Mouse (Mus musculus) spleen, postnatal 4 days (tissue): Measurements from ENCODE around the gene Ptpra.

Source experiments
- DNase-seq, 2 experiments: peaks; one replicate each; pipeline ENCODE4 v3.0.0; 2022; ENCODE audit warnings: low spot score in 2 of 2

Ptpra gene

DNA sequence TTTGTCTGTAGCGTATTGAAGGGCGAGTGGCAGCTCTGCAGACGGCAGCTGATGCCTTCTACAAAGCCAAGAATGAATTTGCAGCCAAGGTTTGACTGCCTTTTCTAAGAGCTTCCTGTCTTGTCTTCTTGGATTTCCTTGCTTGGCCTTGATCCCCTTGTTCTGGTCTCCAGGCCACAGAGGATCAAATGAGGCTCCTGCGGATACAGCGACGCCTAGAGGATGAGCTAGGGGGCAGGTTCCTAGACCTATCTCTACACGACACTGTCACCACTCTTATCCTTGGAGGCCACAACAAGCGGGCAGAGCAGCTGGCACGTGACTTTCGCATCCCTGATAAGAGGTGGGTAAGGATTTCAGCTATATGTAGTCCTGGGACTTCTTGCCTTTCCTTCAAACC, 7.9 kb upstream of the Ptpra start:
- DNase-seq, result peak in 1 of 2 experiments; percentile 66

DNA sequence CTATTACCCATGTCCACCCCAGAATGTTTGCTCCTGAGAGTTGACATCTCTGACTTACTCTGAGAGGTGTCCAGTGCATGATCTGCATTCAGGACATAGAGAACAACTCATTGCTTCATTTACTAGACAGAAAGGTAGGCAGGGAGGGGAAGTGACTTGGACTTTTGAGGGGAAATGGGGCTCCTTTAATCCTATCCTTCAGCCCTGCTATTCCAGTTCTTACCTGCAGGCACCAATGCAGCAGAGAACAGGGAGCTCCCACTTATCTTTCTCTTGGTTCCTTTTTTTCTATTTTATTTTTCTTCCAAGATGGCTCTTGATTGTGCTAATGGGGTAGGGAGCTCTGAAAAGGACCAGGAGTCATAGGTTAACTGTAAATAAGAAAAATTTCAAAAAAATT, 1.6 kb upstream of the Ptpra start:
- no peak for DNase-seq

DNA sequence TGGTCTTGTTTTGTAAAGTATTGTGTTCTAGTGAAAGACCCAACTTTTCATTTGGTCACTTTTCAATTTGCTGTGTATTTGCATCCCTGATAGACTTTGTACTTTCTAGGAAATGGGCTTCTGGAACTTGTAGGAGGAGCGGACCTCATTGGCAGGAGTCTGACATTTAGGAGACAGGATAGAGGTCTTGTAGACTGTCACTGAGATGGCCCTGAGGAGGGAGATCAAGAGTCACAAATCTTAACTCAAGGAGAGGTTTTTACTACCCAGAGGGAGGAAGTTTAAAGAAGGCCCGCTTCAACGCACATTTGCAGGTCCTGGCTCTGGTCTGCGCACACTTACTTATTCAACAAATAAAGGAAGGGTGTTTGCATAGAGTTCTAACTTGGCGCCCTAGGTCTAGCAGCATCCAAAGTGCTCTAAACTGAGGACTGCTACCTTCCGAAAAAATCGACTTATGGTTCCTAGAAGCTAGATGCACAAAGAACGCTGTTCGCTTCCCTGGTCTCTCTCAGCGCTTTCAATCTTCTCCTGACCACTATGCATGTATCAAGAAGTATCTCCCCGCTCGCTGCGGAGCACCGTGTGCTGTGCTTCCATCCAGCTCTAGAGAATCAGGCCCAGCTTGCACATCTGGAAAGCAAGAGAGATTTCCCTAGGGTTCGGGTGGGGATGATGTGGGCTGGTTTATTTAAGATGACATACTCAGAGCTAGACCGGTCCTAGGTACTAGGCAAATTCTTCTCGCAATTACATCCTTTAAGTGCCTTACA, 871 bp upstream of the Ptpra start:
- DNase-seq, result no peak

DNA sequence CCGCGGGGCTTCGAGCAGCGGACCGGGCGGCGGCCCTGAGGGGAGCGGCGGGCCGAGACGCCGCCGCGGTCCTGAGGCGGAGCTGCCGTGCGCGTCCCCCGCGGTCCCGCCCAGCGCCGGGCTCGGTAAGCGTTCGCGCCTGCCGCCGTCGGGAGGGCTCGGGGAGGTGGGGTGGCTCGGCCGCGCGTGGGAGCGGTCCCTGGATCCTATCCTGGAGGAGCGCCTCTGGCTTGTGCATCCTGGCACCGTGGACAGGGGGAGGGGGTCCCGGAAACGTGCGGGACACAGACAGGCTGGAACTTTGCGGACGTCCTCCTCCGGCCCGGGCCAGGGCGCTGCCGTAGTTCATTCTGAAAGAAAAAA, 337 bp downstream of the Ptpra start:
- DNase-seq, result peak; percentile 75 to 89

DNA sequence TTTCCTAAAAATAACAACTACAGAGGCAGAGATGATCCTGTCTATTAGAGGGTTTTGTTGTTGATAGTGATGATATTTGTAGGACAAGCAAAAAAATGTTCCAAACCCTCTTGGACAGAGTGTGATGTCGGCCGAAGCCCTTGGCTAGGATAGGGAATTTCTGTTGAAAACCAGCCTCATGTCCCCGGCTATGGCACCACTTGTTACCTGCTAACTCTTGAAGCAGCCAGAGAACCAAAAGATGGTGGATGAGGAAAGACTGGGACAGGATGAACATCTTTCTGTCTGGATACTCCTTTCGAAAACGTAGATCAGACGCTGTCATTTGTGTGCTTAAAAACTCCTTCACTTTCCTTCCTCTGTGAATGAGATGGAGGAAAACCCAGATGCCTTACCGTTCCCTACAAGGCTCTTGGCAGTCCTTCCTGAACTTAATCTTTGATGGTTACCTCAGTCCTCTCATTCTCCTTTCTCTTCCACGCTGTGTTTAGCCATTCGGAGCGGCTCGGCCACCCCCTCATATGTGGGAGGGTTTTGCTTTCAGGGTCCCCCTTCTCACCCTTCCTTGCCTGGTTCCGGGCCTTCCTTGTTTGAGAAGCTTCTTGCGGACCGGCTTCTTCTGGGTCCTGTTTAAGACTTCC, 1.1 kb downstream of the Ptpra start:
- DNase-seq, result peak in 1 of 2 experiments; percentile 59

DNA sequence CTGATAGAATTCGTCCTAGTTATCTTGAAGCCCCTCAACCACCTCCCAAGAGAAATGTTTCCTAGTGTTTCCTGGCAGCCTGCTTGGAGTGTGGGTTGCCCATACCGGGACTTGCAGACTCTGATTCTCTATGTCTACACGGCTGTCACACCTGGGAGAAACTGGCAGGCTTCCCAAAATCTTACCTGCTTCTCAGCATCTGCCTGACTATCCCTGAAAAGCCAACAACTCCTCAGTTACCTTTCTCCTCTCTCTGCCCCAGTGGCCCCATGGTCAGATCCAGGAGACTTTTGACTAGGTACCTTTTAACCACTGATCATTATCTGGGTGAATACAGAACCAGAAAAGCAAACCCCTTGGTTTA, 1.6 kb downstream of the Ptpra start:
- DNase-seq, result peak in 1 of 2 experiments; percentile 57

DNA sequence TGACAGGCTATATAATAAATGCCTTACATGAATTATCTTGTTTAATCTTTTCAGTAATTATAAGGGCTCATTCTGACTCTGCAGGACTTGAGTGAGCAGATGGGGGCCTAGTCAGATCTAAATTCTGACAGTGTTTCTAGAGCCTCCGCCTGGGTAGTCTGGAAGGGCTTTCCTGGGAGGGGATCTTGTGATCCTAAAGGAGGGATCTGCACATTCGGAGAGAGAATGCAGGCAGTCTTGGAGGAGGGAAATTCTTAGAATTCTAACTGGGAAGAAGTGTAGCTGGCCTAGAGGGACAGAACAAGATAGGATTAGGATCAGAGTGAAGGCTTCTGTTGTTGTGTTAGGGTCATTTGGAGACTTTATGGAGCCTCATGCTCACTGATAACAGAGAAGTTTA, 2.2 kb downstream of the Ptpra start:
- peak in 1 of 2 experiments; percentile 55 for DNase-seq

DNA sequence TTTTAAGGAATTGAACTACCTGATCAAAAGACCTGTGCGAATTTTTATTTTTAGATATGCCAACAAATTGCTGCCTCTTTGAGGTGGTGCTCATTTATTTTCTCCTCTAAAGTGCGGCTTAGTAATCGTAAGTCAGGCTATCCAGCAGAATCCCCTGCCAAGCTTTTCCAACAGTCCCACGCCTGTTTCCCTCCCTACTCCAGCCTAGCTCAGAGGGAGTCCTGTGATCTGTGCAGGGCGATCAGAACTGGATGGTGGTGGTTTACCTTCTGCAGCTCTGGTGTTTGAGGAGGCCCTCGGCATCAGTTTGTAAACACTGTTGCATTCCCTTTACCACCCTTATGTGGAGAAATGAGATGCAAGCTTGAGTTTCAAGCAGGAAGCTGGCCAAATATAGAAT, 3.3 kb downstream of the Ptpra start:
- peak in 1 of 2 experiments; percentile 55 for DNase-seq

DNA sequence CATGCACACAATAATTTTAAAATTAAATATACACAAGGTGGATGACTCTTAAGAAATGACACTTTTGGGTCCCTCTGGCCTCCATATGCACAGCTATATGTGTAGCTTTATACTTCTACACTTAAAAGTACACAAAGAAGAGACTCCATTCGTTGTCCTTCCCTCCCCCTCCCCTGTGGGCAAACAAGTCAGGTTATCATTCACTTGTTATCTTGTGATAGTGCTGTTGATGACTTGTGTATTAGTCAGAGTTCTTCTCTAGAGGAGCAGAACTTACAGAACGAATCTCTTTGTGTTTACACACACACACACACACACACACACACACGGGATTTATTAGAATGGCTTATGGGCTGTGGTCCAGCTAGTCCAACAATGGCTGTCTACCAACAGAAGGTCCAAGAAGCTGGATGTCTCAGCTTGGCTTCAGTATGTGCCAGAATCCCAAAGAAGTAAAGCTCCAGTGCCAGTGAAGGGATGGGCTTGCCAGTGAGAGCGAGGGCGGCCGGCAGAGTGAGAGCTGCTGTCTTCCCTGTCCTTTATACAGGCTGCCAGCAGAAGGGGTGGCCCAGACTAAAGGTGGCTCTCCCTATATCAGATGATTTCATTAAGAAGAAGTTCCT, 4.8 kb downstream of the Ptpra start:
- peak in 1 of 2 experiments; percentile 52 for DNase-seq

DNA sequence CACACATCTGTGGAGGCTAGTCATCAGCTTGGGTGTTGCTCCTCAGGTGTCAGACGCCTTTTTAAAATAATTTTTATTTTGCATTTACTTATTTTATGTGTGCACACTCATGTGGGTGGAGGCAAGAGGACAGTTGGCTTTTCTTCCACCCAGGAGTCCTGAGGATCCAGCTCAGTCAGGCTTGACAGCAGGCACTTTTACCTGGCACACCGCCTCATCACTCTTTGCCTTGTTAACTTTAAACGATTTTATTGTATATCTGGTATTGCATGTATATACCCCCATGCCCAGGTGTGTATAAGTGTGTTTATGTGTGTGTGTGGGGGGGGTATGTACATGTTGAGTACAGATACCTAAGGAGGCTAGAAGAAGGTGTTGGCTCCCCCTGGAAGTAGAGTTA, 7.8 kb downstream of the Ptpra start:
- DNase-seq, result peak in 1 of 2 experiments; percentile 41

DNA sequence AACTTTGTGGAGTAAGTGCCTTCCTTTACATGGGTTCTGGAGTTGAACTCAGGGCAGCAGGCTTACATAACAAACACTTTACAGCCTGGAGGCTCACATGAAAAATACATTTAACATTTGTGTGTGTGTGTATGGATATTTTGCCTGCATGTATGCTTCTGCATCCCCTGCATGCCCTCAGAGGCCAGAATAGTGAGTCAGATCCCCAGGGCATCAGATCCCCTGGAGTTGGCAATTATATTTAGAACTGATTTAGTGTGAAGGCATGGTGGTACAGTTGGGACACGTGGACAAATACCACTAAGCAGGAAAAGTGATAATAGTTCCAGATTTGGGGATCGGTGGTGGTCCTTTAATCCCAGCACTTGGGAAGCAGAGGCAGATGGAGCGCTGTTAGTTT, 9.5 kb downstream of the Ptpra start:
- DNase-seq, result no peak

DNA sequence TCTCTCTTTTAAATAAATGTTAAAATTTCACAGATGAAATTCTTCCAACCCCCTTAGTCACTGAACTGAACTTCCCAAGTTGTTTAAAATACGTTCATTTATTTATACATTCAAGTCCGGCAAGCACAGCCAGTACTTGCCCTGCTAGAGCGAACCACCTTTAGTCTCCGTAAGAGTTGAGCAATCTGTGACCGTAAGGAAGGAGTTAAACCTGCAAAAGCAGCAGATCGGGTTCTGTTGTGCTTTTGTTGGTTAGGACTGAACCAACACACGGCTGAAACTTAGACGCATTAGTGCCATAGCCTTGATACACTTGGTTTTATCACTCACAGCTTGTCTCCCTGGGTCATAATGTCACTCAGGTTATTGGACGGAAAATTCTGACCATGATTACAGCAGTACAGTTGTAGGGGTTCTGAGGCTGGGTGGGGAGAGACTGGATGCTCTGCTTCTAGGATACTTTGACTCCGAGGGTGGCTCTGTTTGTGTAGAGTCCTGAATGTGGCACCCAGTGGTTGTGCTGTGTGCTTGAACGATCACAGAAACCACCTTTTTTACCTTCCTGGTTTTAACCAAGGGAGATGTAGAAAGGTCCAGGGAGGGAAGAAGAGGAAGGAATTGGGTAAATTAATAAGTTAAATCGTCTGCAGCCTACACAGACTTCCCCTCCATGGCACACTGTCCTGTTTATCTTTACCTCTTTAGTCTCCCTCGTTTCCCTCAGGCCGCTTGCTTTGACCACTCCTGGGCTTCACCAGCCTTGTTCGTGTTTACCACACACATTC, 11.4 kb downstream of the Ptpra start:
- DNase-seq, result no peak

DNA sequence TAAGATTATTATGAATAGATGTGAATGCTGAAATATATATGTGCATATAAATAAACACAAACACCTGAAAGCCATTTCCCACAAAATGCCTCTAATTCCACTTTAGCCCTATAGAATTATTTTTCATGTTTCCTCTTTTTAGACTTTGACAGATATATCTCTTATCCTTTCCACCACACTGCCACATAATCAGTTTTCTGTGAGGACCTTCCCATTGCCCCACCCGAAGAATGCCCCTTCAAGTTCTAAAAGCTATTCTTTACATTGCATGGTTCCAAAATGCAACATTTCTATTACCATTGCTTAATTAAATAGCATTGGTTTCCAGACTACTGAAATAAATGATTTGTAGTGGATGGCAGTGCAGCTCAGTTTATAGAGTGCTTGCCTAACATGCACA, 16.4 kb downstream of the Ptpra start:
- no peak for DNase-seq

DNA sequence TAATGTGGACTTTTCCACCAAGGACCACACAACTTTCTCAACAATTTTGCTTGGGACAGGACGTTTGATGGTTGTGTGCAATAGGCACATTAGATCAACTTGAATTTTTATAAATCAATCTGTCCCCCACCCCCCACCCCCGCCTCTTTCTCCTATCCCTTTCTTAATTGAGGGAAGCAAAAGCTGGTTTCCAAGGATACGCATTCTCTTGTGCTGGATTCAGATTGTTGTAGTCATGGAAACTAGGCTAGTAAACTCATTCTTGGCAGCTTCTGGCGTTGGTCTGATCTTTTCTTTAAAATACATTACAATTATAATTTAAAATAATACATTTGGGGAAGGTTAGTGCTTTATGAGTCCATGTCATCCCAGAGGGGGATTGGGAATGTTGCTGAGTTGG, 19.3 kb downstream of the Ptpra start:
- no peak for DNase-seq

DNA sequence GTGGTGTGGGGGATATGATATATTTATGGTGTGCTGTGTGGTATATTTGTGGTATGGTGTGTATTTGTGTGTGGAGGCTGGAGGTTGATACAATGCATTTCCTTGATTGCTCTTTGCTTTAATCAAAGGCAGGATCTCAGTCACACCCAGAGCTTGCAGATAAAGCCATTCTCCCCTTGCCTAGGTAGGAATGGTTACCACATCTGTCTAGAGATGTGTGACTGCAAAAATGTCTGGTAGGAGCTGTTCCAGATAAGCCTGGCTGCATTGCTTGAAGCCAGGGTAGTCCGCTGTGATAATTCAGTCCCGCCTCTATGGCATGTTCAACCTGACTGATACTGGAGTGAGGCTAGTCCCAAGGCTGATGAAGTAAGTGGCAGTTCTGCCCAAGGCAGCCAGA, 19.9 kb downstream of the Ptpra start:
- peak in 1 of 2 experiments; percentile 23 for DNase-seq

DNA sequence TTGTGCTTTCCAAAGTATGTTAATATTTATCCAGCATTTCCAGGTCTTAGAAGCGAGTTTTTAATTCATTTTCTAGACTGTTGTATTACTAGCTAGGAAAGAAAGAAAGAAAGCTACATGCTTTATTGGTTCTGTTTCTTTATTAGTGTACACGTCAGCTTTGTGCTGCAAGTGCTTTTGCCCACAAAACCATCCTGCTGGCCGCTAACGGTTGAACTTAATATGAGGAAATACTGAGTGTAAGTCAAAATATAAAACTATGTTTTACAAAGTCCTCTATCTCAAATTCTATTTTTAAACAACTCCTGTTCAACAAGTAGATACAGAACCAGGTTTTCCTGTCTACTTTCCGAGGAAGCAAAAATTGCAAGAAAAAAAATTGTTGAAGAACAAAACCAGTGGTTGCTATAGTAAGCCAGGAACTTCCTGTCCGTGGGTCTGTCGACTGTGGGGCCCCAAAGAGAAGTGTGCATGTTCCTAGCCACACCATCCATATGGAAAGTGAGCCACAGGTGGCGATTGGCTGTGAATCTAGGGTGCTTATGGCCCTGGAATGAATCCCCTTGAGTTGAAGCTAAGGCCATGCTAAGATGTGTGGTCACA, 22.9 kb downstream of the Ptpra start:
- no peak for DNase-seq

DNA sequence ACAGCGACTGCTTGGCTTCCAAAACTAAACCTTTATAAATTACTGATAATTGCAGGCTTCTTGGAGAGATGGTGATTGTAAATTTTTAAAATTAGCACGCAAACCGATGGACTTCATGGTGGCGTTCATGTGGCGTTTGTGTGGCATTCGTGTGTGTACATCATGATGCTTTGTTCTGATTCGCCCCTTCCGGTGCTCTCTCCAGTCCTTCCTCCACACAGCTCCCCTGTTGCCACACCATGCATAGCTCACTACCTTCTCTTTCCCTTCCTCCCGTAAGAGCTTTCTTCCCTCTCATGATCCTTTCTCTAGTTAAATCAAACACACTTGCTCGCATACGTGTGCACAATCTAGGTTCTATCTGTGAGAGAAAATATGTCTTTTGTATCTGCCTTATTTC, 25.7 kb downstream of the Ptpra start:
- no peak for DNase-seq

DNA sequence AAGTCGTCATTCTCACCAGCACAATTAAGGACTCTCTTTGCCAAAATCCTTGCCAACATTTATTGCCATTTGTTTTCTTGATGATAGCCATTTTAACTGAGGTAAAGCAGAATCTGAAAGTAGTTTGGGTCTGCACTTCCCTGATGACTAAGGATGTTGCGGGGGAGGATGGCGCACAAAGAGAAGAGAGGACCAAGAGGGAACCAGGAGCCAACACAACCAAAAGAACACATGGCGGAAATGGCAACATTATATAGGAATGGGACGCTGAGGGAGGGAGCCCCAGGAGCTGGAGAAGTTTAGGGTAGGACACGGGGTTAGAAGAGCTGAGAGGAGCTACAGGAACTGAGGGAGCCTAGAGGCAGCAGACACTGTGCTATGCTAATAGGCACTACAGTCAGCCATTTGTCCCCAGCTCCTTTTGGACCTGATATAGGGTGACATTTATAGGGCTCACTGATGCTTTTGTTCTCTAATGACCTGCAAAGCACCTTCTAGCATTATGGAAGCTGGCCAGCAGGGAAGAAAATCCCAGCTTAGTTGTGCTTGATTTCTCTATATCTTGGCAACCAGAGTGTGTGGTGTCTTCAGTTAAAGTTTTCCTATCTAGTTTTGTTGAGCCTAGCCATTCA, 26.7 kb downstream of the Ptpra start:
- DNase-seq, result no peak

DNA sequence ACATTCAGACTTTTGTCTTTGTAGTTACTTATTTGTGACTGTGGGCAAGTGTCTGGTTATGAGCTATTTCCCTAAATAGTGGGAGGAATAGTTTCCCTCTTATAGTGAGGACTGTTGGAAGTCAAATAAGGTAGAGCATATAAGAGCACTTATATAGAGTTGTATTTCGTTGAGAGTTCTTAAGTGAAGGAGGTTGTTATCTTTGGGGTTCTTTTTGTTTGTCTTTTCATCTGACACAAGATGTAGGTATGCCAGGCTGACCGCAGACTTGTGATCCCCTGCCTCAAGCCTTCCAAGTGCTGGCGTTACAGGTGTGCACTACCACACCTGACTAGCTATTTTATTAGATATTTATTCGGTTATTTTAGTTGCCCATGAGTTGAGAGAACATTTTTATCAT, 32.1 kb downstream of the Ptpra start:
- DNase-seq, result no peak

DNA sequence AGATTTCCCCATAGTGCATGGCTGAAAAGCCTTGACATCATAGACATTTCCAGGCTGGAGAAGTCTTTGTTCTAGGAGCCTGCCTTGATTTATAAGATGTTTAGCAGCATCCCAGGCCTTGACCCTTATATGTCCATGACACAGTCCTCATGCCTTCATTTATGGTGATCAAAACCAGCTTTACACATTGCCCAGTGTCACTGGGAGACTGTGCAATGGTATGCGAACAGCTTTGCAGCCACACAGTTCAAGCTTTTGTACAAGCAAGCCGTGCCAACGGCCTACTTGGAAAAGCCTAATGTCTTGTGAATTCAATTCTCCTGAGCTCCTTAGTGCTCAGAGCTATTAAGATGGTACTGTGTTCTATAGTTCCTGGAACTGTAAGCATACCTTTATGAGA, 32.6 kb downstream of the Ptpra start:
- DNase-seq, result no peak

DNA sequence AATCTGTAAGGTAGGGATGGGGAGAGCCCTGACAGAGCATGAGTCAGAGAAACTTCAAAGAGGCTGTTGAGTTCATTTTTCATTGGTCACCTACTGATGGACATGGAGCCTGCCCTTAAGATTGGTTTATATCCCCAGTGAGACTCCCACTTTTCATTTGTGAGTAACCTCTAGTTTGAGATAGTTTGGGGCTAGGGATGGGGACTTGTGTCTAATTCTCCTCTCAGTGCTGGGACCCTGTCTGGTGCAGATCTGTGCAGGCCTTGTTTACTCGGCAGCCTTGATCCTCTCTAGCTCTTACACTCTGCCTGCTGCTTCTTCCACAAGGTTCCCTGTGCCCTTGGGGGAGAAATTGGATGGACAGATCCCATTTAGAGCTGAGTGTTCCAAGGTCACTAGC, 34.1 kb downstream of the Ptpra start:
- no peak for DNase-seq

DNA sequence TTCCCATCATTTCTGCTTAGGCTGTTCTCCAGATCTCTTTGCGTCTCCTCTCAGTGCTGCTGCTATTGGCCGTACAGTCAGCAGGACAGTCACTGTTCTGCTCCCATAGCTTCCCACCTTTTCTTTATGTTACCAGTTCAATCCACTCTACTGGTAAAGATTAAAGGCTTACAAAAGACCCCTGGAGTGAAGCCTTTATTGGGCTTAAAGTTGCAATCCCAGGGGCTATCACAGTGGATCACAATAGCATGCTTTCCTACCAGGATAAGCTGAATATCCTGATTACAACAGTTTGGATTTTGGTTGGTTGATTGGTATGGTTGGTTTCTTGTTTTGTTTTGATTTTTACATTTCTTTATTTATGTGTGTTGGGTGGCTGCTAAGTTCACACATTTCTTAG, 37.9 kb downstream of the Ptpra start:
- no peak for DNase-seq
